Mouse (Mus musculus) liver, adult (tissue): Measurements from ENCODE around the gene Pdgfra.

Experiments used
- GATA4 ChIP-seq: IDR thresholded peaks from 2 replicates; pipeline ENCODE4 v1.6.1; 2014; ENCODE audit warnings: mild to moderate bottlenecking, low read length; ENCODE audit not compliant: insufficient replicate concordance

The Pdgfra gene

DNA sequence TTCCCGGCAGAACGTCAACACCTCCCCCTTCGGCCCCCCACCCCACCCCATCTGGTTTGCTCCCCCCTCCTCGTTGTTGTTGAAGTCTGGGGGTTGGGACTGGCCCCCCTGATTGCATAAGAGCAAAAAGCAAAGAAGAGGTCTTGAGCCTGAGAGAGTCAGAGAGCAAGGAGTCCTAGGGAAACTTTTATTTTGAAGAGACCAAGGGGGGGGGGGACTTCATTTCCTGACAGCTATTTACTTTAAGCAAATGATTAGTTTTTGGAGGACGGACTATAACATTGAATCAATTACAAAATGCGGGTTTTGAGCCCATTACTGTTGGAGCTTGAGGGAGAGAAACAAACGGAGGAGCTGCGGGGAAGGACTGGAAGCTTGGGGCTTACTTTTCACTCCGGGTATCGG is at the start of gene Pdgfra:
Pdgfra (plus strand) TSS at position 272 of the 405 bp plus-strand sequence.
- no peak for TF ChIP-seq GATA4

DNA sequence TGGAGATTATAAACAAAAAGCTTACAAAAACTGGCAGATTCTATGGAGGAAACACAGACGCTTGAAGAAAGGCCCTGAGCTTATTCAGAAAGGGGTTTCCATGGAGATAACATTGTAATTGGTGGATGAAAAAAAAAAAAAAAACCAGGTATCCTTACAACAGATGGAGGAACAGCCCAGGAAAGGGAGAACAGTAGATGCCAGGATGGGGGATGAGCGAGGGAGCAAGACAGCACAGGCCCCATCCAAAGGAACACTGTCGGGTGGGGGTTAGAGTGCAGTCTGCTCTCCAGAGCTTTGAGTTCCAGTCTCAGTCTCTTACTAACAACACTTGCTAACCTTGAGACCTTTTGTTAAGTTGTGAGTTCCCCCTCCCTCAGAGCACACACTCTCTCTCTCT is 45.6 kb upstream of the Pdgfra start:
- TF ChIP-seq GATA4, result no peak

DNA sequence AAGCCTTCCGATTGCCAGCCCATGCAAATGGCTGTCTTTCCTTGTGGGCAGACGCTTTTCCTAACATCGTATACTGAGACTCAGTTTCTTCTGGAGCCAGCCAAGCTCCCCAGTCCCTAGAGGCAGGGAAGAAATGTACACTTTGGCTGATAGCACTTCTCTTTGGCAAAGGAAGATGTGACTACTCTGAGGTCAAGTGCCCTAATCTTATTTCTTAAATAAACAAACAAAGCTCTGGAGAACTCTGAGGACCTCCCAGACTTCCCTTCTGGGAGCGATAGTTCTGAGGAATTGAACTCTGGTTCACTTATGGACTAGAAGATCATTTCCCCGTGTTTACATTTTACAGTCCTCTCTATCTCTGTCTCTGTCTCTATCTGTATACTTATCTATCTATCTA is 42.7 kb upstream of the Pdgfra start:
- no peak; the same call in 1 of the 2 replicates for TF ChIP-seq GATA4

DNA sequence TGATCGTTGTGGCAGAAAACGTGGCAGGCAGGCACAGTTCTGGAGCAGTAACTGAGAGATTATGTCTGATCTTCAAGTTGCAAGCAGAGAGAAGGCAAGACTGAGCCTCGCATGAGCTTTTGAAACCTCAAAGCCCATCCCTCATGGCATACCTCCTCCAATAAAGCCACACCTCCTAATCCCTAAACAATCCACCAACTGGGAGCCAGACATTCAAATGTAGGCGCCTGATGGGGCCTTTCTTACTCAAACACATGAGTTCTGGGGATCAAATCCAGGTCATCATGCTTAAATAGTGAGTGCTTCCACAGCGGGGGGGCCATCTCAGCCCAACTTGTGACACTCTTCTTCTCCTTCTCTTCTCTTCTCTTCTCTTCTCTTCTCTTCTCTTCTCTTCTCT is 40.3 kb upstream of the Pdgfra start:
- no peak for TF ChIP-seq GATA4

DNA sequence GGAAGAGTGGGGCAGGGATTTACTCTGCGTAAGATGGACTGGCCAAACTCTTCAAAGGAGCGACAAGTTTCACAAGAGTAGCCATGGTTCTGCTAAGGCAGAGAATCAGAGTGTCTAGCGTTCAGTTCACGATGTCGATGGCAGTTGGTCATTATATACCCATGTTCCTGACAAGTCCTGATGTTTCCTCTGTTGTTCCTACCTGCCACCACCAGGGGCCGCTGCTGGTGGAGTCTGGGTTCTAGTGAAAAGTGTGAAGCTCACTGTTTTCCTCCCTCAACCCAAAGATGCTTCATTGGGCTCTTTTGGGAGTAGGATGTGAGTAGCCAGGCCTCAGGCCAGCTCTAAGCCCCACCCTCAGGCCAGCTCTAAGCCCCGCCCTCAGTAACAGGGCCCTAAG is 33.3 kb upstream of the Pdgfra start:
- TF ChIP-seq GATA4, result no peak

DNA sequence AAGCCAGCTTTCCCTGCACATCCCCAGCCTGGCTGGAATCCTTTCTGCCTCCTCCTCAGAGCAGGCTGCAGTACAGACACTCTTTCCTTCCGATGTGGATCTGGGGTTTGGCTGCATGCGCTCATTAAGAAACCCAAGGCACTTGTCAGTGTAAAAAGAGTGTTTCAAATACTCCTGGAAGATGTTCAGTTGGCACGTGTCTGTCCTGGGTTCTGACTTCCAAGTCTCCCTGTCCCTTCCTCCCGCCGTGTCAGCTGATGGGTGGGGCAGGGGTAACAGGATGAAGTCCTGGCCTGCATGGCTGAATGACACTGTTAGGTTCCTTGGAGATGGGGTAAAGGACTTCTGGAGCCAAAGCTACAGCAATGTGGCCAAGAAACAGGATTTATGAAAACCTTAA is 30.4 kb upstream of the Pdgfra start:
- no peak for TF ChIP-seq GATA4

DNA sequence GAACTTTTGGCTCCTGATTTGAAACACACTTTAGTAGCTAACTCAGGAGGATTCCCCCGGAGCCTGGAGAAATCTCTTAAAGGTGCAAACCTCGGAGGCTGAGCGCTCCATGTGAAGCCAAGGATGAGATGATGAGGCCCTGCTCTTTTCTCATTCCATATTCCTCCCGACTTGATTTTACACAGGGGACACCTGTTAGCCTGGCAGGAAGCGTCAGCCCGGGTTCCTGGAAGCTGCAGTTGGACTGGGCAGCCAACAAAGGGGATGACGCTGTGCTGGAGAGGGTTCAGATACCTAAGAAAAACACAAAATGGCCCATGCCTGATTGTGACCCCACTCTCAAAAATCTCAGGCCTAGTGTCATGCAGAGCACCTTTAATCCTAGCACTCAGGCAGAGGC is 17.4 kb upstream of the Pdgfra start:
- no peak for TF ChIP-seq GATA4

DNA sequence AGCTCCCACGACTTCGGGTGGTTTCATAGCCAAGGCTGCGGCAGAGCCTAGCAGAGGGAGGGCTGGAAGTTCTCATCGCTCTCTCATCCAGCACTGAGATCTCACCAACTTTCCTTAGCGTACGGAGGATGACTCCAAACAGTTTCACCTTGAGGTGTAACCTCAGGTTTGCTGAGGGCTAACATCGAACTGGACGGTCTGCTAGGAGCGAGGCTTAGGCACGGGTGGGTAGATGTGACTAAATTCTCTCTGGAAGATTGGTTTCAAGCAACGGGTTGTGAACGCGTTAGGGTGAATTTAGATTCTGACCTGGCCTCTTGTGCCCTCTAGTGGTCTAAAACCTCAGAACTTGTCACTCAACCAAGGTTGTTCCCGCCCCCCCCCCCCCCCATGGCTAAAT is 9.0 kb upstream of the Pdgfra start:
- TF ChIP-seq GATA4, result no peak

DNA sequence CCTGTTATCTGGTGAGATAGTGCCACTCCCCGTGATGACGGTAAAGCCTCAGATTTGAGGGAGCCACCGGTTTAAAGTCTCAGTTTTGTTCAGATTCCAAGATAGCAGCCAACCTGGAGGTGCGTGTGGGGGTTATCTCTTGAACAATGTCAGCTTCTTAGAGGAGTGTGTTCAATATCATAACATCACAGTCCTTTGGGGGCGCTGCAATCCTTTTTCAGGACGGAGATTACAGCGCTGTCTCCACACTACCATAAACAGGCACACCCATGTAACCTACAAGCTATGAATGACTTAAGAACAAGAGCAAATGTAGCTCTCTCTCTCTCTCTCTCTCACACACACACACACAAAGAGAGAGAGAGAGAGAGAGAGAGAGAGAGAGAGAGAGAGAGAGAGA is 8.3 kb upstream of the Pdgfra start:
- TF ChIP-seq GATA4, result no peak

DNA sequence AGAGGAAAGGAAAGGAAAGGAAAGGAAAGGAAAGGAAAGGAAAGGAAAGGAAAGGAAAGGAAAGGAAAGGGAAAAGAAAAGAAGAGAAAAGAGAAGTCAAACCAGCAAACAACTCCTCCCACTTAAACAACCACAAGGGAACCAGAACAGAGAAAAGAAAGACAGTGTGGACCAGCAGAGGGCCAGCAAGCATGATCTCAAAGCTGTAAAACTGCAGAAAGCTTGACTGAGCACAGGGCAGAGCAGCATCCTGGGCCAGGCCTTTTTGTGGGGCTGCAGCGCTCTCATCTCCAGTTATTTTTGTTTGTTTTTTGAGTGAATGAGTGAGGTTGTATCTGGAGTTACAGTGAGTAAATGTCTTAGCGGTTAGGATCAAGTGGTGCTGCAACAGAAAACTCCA is 6.8 kb upstream of the Pdgfra start:
- no peak for TF ChIP-seq GATA4

DNA sequence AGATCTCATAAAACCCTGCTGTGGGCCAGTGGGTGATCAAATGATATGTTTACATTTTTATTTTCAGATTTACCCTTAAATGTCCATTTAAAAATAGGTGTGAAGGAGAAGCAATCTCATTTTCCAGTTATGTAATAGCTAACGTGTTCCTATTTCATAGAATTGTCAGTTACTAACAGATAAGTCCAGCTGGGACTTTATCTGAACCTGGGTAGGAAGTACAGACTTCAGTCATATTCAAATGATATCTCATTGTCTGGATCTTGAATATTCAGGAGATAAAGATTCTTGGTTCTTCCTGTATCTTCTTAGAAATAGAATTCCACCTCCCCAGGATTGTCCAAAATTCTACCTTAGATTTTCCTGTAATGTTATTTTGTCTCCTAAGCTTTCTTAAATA is 5.6 kb upstream of the Pdgfra start:
- no peak for TF ChIP-seq GATA4

DNA sequence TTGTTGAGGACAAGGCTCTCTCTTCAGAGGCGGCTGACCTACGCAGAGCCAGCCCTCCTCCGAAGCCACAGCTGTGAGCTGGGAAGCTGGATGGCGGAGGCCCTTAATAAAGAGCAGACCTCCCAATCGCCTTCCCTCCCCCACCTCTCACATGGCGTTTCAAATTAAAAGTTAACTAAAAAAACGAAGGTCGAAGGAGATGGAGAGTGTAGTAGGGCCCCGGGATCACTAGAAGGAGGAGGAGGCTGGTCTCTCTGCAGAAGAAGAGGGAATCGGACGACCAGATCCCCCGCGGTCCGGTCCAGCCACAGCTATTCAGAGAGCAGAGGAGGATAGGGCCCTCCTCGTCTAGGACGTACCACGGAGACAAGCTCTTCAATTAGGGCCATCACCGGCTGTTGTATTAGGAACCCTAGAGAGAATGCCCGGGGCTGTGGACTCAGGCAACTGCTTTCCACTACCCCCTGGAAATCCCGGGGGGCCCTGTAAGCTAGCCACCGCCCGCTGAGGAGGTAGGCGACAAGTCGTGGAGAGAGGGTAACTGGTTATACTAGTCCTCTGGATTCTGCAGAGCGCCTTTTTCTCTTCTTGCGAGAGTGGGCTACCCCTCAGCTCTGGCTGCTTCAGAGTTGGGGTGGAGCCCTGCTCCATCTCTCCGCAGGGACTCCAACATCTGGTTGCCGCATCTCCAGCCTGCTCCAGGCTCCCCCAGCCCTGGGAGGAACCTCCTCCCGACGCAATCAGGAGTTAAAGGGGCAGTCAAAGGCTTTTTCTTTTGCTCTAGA is 3.6 kb upstream of the Pdgfra start:
- TF ChIP-seq GATA4, result no peak

DNA sequence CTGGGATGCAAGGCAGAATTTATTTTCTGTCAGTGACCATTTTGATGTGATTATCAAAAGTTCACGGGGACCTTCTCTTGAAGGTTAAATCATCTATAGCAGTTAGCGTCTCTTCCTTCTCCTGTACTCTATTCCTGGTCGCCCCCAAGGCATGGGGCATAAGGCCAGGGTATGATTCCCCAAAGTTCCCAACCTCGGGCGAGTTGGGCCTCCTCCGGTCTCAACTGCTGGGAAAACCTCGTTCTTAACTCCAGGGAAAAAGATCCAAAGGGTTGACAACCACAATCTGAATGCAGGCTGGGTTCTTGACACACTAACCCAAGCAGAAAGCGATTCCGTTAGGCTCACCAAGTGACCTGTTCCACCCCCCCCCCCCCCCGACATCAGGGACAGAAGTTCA is 2.7 kb upstream of the Pdgfra start:
- TF ChIP-seq GATA4, result no peak

DNA sequence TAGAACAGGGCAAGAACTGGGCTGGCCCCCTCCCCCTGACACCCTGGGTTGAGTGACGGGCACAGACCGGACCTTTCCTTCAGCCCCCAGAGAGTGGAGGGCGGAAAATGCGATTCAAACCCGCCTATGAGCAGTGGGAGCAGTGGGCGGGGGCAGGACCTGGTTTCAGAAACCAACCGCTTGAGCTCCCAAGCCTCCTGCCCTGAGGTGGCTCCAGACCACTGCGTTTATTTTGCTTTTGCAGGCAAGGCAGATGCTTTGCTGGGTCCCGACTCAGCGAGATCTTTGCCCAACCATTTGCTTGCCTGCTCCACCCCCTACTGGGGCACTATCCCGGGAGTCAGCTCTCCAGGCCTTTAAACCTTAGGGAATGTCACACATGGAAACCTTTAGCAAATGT is 2.2 kb upstream of the Pdgfra start:
- TF ChIP-seq GATA4, result no peak

DNA sequence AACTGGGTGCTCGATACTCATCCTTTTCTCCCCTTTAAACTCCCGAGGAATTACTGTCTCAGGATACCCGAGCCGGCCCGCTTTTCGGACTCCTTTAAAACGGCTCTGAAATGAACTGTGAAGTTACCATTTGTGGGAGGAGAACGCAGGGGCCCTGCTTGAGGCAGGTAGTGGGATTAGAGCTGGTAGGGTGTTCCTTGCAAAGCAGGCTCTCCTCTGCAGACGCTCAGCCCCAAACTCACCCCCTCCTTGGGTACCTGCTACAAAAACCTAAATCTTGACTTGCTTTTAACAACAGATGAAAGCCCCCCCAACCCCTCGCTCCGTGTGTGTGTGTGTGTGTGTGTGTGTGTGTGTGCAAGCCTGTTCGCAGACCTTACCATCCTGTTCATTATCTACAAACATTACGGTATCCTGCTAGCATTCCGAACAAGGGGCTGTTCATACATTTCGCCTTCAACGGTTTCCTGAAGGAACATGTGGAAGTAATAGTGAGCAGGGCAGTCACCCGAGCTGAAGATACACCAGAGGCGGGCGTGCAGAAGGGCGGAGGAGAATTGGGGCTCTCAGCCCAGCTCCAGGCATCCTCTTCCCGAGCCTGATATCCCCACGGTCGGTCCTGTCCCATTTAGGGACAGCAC is 1.6 kb upstream of the Pdgfra start:
- no peak for TF ChIP-seq GATA4

DNA sequence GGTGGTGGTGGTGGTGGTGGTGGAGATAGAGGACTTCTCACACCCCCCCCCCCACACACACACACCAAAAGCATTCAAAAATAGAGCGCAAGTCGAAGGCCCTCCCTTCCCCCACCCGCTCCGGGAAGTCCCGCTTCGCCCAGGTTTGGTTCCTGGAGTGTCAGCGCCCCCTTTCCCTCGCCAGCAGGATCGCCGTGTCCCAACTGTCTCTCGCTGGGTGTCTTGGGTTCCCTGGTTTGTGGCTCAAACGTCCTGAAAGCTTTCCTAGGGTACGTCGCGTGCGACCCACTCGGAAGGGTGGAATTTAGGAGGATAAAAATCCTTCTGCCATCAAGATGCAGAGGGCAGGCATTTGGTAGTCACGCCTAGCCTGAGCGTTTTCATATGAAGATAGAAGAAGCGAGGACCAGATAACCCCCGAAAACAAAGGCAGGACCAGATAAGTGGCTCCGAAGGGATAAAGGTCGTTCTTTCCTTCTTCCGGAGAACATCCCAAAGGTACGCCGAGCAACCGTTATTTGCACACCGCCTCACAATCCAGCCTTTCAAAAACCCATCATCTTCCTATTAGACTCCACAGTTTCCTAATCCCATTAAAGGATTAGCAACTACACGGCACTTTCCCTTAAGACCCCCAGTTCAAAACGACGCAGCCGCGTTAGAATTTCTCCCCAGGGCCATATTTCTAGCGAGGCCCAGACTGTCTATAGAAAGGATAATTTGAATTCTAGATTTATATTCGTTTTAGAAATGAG is 769 bp upstream of the Pdgfra start:
- TF ChIP-seq GATA4, result no peak

DNA sequence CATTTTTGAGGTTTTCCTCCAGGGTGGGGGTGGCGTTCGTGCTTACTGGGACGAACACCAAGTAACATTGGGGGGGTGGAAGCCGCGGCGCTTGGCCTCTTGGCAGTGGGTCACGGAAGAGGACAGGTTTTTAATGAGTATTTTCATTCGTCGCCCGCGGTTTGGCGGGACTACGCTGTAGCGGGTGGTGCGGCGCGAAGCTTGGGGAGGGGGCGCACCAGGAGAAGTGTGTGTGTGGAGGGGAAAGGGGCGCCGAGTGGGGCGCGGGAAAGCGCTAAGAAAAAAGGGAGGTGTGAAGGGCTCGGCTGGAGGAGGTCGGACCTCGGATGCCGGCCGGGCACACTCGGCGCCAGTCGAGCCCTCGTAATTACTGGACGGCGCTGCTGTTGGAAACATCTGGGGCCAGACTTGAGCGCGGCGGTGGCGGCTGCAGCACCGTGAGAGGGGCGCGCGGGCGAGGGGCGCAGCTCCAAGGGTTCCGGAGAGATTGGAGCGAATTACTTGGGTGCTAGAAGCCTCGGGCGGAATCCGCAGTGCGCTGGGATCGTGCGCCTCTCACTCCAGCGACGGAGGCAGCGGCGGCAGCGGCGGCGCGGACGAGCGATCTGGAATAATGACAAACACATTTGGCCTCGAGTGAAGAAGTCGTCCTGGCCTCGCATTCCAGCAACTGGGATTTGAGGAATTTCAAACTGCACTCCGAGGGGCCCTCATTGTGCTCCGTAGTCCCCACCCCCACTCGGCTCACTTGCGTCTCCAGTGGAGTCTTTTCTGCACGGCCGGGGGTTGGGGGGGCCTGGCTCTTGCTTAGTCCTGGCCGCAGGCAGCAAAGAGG is 916 bp downstream of the Pdgfra start:
- no peak for TF ChIP-seq GATA4
